Mouse (Mus musculus): ENCODE data around the gene Lurap1. TPM values are rescaled to one million over a fixed set of nuclear protein-coding genes. Genes with fewer than 3 reads are reported as not detected.
A peak's percentile ranks its signal among the peaks of the same experiment; 100 is the strongest.

Lurap1 gene
- total RNA-seq (2014; fragmentation: Nextera tagmentation) = not detected in 2 replicates
- not detected in 2 replicates for total RNA-seq (2017)

DNA sequence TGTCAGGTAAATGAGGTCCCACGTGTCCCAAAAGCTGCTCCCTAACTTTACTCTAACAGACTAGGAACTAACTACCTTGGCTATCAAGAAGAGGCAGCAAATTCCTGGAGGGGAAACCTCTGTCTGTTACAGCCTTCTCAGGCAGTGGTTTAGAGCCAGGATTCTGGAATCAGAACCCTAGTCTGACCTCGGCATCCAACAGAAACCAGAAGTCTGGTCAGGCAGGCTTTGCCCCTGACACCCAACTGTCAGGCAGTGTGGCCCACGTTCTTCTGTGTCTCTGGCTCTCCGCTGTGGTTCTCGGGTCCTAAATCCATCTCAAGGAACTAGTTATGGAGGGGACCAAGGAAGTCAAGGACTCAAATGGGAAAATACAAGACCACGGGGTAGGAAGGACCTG is at the start of gene Lurap1:
Gene Lurap1, minus strand, starts transcription at position 101 of the 400 bp plus-strand sequence.
- no peak for ATAC-seq (replicated peaks; ENCODE audit: poor library complexity, severe bottlenecking)

DNA sequence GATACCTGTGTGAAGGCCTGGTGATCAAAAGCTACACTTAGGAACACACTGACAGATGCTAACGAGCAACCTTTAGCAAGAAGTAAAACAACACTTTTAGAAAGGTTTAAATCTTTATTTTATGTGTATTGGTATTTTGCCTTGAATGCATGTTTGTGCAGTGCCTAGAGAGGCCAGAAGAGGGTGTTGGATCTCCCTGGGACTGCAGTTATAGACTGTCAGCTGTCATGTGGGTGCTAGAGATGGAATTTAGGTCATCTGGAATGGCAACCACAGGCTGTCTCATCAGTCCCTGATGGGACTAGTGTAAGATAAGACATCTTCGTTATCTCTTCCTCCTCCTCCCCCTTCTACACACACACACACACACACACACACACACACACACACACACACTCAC is 47.3 kb upstream of the Lurap1 start:
- no peak for ATAC-seq (replicated peaks; ENCODE audit: poor library complexity, severe bottlenecking)

DNA sequence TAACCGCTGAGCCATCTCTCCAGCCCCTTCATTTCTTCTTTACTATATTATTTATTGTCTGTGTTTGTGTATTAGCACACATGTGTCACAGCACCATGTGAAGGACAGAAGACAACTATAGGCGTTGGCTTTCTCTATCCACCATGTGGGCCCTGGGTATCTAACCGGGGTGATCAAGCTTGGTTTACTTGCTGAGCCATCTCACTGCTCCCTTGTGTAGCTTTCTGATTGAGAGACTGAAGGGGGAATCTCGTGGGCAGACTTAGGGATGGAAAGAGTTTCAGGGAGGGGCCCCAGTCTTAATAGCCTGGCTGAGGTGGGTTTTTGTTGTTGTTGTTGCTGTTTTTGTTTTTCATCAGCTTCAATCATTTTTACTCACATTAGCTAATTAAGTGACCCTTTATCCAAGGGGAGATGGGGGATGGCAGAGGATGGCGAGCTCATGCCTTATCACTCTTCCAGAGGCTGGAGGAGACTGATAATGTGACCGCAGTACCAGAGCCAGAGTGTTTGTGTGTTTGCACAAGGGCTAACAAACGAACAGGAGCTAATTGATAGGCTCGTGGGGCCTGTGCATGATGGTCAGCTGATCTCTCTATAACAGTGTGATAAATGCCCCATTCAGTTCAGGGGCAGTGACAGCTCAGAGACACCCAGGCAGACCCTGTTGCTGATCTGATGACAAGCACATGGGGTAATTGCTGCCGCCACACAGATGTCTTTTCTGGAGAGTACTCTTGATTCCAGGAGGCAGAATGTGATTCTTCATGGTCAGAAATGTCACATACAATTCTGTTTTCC is 42.6 kb upstream of the Lurap1 start:
- no peak for ATAC-seq (replicated peaks; ENCODE audit: poor library complexity, severe bottlenecking)

DNA sequence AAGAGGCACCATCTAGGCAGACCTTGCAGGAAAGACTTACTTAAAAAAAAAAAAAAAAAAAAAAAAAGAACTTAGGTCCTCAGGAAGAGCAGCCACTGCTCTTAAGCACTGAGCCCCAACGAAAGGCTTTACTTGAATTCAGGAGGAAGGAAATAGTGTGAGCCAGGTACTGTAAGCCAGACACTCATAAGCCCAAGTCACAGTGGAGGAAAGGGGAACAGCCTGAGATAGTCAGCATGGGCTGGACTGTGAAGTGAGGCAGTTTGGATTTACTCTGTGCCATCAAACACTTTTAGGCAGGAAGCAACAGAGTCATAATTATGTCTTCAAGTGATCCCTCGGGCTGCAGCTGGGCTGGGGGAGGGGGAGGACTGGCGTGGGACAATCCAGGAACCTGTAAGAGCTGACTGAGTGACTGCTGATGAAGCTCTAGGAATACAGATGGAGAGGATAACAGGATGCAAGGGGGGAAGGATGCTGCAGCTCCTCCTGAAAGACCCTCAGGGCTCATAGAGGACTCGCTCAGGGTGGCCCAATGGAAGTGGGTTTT is 41.2 kb upstream of the Lurap1 start:
- no peak for ATAC-seq (replicated peaks; ENCODE audit: poor library complexity, severe bottlenecking)

DNA sequence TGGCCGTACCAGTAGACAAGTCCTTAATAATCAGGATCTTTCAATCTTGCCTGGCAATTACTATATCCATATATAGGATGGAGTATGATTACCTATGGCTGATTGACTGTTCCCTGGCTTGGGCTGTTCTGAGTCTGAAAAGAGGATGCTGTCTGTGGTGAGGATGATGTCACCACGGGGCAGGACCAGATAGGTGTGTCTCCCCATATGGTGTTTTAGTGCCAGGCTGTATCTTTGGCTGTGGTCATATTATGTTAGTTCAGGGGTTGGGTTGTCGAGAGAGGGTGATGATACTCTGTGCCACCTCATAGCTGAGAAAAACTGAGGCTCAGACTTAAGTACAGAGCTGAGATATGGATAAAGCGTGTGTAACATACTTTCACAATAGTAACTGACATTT is 33.9 kb upstream of the Lurap1 start:
- peak; percentile 37; the same call in 1 of the 2 replicates for ATAC-seq (replicated peaks; ENCODE audit: poor library complexity, severe bottlenecking)

DNA sequence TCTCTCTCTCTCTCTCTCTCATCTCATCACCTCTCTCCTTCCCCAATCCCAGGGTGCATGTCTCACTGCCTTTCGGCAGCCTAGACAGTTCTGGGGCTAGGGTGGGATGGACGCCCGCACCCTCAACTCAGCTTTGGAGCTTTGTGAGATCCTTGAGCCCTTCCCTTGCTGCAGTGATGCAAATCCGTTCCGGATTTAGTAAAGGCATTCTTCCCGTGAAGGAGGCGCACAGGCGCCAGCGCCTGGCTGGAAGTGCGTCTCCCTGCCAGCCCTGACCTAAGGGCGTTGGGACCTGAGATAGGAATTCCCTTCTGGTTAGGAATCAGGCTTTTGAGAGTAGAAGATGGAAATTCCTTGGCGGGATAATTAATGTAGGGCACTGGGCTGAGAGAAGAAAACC is 31.6 kb upstream of the Lurap1 start:
- ATAC-seq (replicated peaks; ENCODE audit: poor library complexity, severe bottlenecking) = no peak

DNA sequence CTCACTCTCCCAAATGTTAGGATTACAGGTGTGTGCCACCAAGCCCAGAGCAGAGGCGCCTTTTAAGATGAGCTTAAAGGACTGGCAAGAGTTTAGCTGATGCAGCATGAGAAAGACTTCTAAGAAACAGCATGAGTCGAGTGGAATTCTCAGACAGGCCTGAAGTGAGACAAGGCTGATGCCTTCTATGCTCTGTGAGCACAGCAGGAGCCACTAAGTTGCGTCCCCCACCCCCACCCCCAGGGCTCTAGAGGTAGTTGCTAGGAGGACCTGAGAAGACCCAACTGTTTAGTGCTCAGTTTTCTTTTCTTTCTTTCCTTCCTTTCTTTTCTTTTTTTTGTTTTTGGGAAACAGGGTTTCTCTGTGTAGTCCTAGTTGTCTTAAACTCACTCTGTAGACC is 30.9 kb upstream of the Lurap1 start:
- ATAC-seq (replicated peaks; ENCODE audit: poor library complexity, severe bottlenecking) = no peak

DNA sequence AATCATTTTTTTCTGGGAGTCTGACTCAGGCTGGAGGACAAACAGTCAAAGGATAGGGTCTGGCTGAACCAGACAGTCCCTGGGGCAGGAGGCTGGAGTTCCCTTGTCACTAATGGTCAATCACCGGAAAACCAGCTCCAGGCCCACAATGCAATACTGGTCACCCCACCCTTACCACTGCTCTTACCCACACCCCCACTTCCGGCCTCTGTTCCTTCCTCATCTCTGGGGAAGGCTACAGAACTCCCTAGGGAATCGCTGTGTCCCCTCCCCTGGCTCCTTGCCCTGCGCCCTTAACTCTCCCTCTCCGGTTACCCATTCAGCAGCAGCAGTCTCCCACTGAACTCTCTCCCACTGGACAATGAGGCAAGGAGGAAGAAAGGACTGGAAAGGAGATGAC is 26.0 kb upstream of the Lurap1 start:
- peak; percentile 54 for ATAC-seq (replicated peaks; ENCODE audit: poor library complexity, severe bottlenecking)

DNA sequence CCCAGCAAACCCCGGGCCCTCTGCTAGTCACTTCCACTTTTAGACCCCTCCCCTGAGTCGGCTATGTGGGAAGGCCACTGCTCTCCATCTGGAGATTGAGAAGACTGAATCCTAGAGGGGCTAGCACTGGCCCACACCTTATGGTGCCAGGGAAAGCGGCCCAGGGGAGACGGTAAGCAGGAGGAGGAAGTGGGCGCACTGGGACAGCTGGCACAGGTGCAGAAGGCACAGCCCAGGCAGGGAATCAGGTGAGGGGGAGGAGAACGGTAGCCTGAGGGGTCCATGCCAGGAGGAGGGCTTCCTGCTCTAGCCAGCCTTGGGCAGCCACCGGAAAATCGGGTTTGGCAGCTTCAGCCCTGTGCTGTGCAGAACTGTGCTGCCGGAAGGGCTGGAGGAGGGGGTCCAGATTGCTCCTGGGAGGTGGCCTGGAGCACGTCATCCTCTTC is 25.4 kb upstream of the Lurap1 start:
- ATAC-seq (replicated peaks; ENCODE audit: poor library complexity, severe bottlenecking) = peak; percentile 64

DNA sequence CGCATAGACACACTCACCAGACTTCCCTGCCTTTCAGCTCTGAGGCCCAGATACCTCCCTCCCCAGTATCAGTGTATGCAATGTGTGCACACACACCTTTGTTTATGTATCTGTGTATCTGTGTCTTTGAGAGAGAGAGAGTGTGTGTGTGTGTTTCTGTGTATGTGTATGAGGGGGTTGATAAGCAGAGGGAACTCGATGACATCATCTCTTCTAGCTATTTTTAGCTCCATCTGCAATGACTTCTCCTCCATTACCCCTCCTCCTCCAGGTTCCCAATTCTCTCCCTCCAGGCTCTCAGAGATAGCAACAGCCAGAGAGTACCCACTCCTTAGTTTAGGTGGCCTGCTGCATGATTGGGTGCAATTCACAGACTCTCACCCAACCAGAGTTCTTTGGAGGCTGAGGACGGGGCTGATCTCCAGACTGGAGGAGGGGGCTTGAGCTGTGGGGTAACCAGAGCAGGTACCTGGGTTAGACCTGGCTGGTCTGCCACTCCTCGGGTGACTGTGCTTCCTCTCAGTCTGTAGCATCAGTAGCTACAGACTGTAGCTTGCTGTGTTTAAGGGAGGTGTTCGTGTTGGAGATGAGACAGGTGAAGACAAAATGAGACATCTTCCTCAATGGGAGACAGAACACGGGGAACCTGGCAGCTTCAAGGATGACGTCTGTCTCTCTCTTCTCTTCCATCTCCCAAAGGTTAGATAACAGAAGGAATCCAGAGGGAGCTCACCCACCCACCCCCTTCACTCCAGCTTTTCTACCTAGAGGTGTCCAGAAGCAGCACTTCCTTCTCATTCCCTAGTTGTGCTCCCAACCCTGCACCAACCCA is 24.8 kb upstream of the Lurap1 start:
- peak; percentile 20; the same call in 1 of the 2 replicates for ATAC-seq (replicated peaks; ENCODE audit: poor library complexity, severe bottlenecking)

DNA sequence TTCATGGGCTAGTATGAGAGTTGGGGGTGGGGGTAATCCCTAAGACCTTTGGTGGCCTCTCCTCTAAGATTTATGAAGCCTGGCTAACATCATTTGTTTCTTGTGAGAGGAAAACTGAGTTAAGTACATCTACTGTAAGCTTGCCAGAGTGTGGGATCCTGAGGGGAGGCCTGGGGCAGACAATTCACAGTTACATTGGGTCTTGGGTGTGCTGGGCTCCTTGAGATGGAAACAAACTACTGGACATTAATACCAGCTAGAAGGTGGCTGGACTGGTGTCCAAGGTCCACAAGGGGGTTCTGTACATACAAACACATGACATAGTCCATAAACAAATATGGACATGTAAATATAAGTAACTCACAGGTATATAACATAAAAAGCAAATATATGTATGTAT is 24.0 kb upstream of the Lurap1 start:
- no peak for ATAC-seq (replicated peaks; ENCODE audit: poor library complexity, severe bottlenecking)

DNA sequence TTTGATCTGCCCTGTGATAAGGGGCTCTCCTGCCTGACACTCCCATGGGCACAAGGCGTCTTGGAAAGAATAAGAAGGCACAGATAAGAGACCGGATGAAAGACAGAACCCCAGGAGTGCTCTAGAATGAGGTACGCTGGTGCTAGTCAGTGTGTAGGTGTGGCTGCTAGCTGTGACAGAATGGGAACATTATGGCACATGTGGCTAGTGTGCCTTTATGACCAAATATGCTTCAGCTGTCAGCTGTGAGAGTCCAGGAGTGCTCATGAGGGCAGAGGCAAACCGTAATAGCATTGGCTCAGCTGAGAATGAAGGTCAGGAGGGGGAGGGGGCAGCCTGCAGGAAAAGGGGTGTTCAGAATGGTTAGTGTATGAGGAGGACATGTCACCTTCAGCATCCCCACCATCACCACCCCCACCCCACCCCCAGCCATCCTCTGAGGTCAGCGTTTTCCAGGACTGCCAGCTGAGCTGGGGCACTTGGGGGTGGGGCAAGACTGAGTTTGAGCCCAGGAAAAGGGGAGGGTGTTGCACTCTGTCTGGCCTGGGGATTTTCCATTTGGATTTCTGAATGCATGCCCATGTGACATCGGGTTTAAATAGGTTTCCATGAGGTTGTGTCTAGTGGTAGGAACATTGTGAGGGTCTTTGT is 23.5 kb upstream of the Lurap1 start:
- no peak for ATAC-seq (replicated peaks; ENCODE audit: poor library complexity, severe bottlenecking)

DNA sequence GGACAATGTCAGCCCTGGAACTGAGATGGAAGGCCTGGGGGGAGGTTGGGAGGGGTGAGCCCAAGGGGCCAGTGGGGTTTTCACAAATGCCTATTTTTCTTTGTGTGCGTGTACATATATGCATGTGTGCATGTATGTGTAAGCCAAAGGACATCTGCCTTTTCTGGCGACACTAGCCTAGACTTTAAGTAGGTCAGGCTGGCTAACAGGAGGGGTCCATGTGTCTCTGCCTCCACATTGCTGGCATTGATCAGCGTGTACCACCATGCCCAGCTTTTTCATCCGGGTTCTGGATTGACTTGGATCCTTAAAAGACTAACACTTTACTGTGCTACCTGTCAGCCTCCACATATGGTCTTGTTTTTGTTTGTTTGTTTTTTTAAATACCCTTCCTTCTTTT is 22.6 kb upstream of the Lurap1 start:
- ATAC-seq (replicated peaks; ENCODE audit: poor library complexity, severe bottlenecking) = no peak

DNA sequence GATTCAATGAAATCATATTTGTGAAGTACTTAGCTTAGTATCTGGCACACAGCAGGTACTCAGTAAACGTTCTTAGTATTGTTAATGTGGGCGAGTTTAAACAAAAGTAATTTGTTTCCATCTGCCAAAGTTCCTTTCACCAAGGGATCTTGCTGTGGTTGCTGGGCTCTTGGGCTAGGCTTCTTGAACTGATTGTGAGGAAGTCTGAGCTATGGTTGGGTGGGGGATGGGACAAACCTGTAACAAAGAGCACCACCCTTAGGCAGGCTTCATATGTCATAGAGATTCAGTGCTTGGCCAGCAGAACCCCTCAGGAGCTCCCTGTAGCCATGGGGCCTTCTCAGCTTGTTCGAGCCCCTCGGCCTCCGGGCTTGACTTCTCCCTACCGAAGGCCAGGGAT is 21.9 kb upstream of the Lurap1 start, which contains the start of the genes 1700042G07Rik and Gm49337:
Gene 1700042G07Rik, plus strand, starts transcription at position 301 of the 400 bp plus-strand sequence.
Gene Gm49337, plus strand, starts transcription at position 313 of the 400 bp plus-strand sequence.
- no peak for ATAC-seq (replicated peaks; ENCODE audit: poor library complexity, severe bottlenecking)

DNA sequence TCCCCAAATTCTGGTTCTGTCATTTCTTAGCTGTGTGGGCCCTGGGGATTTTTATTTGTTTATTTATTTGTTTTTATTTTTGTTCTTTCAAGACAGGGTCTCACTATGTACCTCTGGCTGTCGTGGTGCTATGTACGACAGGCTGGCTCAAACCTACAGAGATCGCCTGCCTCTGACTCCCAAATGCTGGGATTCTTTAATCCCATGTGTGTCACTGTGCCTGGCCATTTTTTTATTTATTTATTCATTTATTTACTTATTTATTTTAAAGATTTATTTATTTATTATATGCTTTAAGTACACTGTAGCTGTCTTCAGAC is 18.2 kb upstream of the Lurap1 start:
- no peak for ATAC-seq (replicated peaks; ENCODE audit: poor library complexity, severe bottlenecking)

DNA sequence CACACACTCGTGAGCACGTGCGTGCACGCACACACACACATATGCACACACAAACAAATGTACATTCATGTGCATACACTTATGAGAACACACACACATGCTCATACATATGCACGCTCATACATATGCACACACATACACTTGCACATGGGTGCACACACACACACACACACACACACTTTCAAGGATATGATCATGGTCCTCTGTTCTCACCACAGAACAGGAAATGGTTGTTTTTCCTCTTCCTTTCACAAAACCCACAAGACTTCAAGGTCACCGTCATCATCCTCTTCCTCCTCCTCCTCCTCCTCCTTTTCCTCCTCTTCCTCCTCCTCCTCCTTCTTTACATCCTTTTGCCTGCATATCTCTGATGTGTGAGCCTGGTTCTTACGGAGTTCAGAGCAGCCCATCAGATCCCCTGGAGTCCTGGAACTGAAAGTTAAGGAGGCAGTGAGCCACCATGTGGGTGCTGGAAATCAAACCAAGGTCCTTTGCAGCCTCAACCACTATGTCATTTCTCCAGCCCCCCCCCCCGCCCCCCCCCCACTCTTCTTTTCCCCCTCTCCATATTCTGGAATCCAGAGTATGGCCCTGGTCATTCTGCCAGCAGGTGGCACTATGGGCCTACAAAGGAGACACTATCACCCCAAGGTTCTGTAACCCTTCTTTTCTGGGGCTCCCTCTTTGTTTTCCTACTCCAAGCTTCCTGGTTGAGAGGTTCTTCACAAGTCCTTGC is 17.6 kb upstream of the Lurap1 start:
- peak; percentile 57 for ATAC-seq (replicated peaks; ENCODE audit: poor library complexity, severe bottlenecking)

DNA sequence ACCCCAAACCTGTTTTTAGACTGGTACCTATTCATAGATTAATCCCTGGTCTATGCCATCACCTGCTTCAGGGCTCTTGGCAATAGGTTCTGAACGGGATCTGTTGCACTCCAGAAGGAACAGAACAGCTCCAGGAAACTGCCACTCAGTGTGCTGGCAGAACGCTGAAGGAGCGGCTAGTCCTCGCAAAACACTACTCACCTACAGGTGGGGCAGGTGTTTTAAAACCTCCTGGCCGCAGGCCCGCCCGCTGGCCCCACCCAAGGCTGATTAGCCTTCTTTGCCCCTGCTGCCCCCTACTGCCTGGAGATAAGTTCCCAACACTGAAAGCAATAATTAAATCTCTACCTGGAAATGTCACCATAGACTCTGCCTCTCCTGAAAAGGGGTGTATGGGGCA is 16.3 kb upstream of the Lurap1 start, which contains the start of gene Tspan1:
Gene Tspan1, minus strand, starts transcription at position 198 of the 400 bp plus-strand sequence.
- ATAC-seq (replicated peaks; ENCODE audit: poor library complexity, severe bottlenecking) = no peak

DNA sequence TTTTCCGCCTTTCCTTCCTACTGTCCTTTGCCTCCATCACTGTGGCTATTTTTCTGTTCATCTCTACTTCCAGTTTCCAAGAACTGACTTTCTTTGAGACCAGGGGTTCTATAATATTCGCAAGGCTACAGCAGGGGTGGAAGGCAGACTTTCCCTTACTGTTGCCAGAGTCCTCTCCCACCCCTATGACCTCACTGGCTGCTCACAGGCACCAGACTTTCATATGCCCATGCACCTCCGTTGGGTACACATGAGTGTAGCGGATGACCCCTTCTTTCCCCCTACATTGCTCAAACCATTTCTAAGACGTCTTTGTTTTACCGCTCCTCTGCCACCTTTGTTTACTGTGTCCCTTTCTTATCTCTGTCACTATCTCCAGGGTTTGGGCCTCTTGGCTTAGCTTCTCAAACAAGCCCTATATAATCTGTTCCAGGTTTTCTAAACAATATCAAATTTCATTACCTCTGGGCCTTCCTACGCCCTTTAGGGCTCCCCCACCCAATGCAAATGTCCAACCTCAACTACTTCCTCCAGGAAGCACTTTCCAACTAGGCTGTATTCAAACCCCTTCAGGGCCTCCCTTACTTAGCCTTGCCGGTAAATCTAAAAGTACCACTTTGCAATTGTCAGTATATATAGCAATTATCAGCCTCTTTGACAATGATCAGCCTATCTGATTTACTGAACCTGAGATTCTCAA is 14.7 kb upstream of the Lurap1 start:
- no peak for ATAC-seq (replicated peaks; ENCODE audit: poor library complexity, severe bottlenecking)

All from granulocyte monocyte progenitor cell, adult 5-6 weeks (primary cell).